ENCODE assay signal across 21 mouse cellular contexts in the genomic region with DNA sequence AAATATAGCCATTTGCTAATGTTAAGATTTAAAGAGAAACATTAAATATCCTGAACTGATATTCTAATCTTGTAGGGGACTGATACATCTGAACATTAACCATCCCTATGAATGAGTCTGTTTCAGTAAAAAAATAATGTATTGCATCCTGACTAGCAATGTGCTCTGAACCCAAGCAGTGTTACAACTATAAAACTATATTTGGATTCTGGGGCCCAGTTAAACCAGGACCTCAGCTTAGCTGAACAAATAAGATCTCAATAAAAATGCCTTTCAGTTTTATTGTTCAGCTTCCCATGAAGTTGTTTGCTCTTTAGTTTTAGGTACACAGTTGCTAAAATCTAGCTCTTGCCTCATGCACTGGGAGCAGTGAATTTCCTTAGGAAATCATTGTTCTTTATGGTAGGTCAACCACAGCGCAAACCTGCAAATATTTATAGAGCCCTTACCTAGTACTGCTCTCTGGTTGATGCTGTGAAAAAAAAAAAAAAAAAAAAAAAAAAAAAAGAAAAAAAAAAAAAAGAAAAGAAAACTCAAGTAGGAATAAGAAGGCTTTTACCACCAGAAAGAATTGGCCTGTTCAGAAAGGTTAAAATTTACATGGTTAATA.
DNase-seq lines count a peak whose midpoint lies in the region; ATAC-seq lines count a peak whose summit lies in the region.
"Had no signal": no experiment of that assay in that cellular context is flagged by ENCODE, and none has a peak within 500 bp of the region (broad histone marks: within the 10 kb centered on the region; RNA-seq: fewer than 3 reads in every experiment).

No protein-coding gene starts in this region.

- DNase-seq in kidney, adult 11 months = no peak
- no peak for DNase-seq in limb, embryonic 10.5 days (ENCODE audit: low spot score)
- peak; percentile 16 for DNase-seq in lung, postnatal 36 days
- no peak for DNase-seq in lung, postnatal 10 days
- DNase-seq in urinary bladder, postnatal 14 days (ENCODE audit: low spot score) = no peak
- DNase-seq: adrenal gland, adult 2 months; adrenal gland, postnatal 25 days; cerebellum, adult 18-20 months; cerebellum, adult 9-11 months; cerebellum, postnatal 36 days; gastrocnemius, postnatal 10 days; heart, adult 18-20 months; heart, postnatal 10 days; heart, postnatal 4 days had no signal

- no peak overlapping the region for H3K4me3 ChIP-seq in kidney, embryonic 14.5 days (ENCODE audit: low read length)
- no peak overlapping the region for H3K4me3 ChIP-seq in limb, embryonic 12.5 days (replicated peaks)
- no peak overlapping the region for H3K4me3 ChIP-seq in limb, embryonic 10.5 days
- H3K4me3 ChIP-seq: embryonic facial prominence, embryonic 13.5 days; forebrain, embryonic 12.5 days; heart, embryonic 10.5 days had no signal

- H3K27ac ChIP-seq in kidney, embryonic 14.5 days (ENCODE audit: low read depth, low read length) = no peak overlapping the region
- no peak overlapping the region for H3K27ac ChIP-seq in limb, embryonic 12.5 days
- H3K27ac ChIP-seq in limb, embryonic 10.5 days = no peak overlapping the region
- H3K27ac ChIP-seq: embryonic facial prominence, embryonic 13.5 days; forebrain, embryonic 12.5 days; heart, embryonic 10.5 days had no signal

- H3K9ac ChIP-seq in kidney, embryonic 14.5 days (ENCODE audit: low read depth, low read length) = no peak overlapping the region
- H3K9ac ChIP-seq in limb, embryonic 12.5 days (replicated peaks) = no peak overlapping the region
- H3K9ac ChIP-seq: embryonic facial prominence, embryonic 13.5 days; forebrain, embryonic 12.5 days had no signal

- no peaks in the 10 kb centered on the region for H3K27me3 ChIP-seq in kidney, embryonic 14.5 days (ENCODE audit: control insufficient read depth, insufficient read depth, low read length)
- no peaks in the 10 kb centered on the region for H3K27me3 ChIP-seq in limb, embryonic 12.5 days
- H3K27me3 ChIP-seq in limb, embryonic 10.5 days (ENCODE audit: low read depth, poor library complexity, severe bottlenecking) = no peaks in the 10 kb centered on the region
- H3K27me3 ChIP-seq: CH12.LX; embryonic facial prominence, embryonic 13.5 days; forebrain, embryonic 12.5 days had no signal

- 55% methylated on average over 1 of the region's 1 CpGs for WGBS in kidney, embryonic 14.5 days
- 42% methylated on average over 1 of the region's 1 CpGs for WGBS in limb, embryonic 12.5 days
- WGBS in limb, embryonic 10.5 days = 83% methylated on average over 1 of the region's 1 CpGs

- peak; percentile 83; the same call in 1 of the 2 replicates for ATAC-seq in kidney, embryonic 14.5 days (ENCODE audit: low FRiP score, low TSS enrichment)
- peak; percentile 67; the same call in 1 of the 2 replicates for ATAC-seq in limb, embryonic 12.5 days (ENCODE audit: insufficient number of reproducible peaks, insufficient read depth, low FRiP score, low TSS enrichment, low read depth)
- ATAC-seq: forebrain, embryonic 16.5 days had no signal

- no peak overlapping the region for H3K4me2 ChIP-seq in kidney, embryonic 14.5 days (replicated peaks; ENCODE audit: low read depth, low read length)
- H3K4me2 ChIP-seq in limb, embryonic 12.5 days = no peak overlapping the region
- H3K4me2 ChIP-seq: embryonic facial prominence, embryonic 13.5 days; forebrain, embryonic 12.5 days had no signal

- no peaks in the 10 kb centered on the region for H3K36me3 ChIP-seq in kidney, embryonic 14.5 days (ENCODE audit: control insufficient read depth, insufficient read depth, low read length)
- H3K36me3 ChIP-seq in limb, embryonic 12.5 days = no peaks in the 10 kb centered on the region
- H3K36me3 ChIP-seq in limb, embryonic 10.5 days = no peaks in the 10 kb centered on the region
- H3K36me3 ChIP-seq: embryonic facial prominence, embryonic 13.5 days; forebrain, embryonic 12.5 days; heart, embryonic 10.5 days had no signal

- no peaks in the 10 kb centered on the region for H3K9me3 ChIP-seq in kidney, embryonic 14.5 days (ENCODE audit: control insufficient read depth, low read length)
- no peaks in the 10 kb centered on the region for H3K9me3 ChIP-seq in limb, embryonic 12.5 days
- H3K9me3 ChIP-seq in limb, embryonic 10.5 days (replicated peaks) = no peaks in the 10 kb centered on the region
- H3K9me3 ChIP-seq: embryonic facial prominence, embryonic 13.5 days; forebrain, embryonic 12.5 days; heart, embryonic 10.5 days had no signal

- H3K4me1 ChIP-seq in kidney, embryonic 14.5 days (ENCODE audit: control insufficient read depth, insufficient read depth, low read length) = no peaks in the 10 kb centered on the region
- H3K4me1 ChIP-seq in limb, embryonic 12.5 days (replicated peaks) = no peaks in the 10 kb centered on the region
- H3K4me1 ChIP-seq in limb, embryonic 10.5 days = no peaks in the 10 kb centered on the region
- H3K4me1 ChIP-seq: embryonic facial prominence, embryonic 13.5 days; forebrain, embryonic 12.5 days; heart, embryonic 10.5 days had no signal
